Mouse (Mus musculus): ENCODE results near the gene Sp7.

DNA sequence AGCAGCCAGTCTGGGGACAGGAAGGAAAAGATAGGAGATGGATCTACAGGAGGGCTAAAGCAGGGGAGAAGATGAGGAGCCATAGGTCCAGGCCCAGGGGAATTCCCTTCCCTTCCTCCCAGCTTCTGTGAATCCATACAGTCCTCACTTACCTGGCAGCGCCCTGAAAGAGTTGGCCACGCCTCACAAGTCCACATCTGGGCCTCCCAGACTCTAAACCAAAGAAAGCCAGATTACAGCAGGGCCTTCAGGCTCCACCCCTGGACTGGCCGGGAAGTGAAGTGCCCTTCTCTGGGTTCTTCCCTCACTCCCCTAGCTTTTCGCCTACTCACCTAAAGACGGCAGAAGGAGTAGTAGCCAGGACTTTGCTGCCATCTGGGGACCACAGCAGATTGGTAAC, 27.4 kb downstream of the Sp7 start:
- no peak for TF ChIP-seq GATA1 (IDR thresholded peaks at IDR 0.05; ENCODE audit: borderline replicate concordance, low read length)
- no peak for TF ChIP-seq FLI1 (IDR thresholded peaks at IDR 0.05; ENCODE audit: low read length)
